Mouse (Mus musculus) E14TG2a.4 (cell line): Measurements from ENCODE around the gene Hist1h4b.
A peak's percentile ranks its signal among the peaks of the same experiment; 100 is the strongest.
"Not testable (repeated sequence)": the region's sequence is repeated elsewhere in the genome, so short reads cannot be mapped to it uniquely, and the experiment has no call there.

ENCODE experiments used
- H3K27me3 ChIP-seq: 2 replicates; pipeline ENCODE4 v1.6.1; 2014; ENCODE audit warnings: low read length, control low read depth; ENCODE audit not compliant: insufficient read depth
- H3K36me3 ChIP-seq: 2 replicates; pipeline ENCODE4 v1.6.1; 2014; ENCODE audit warnings: low read length, control low read depth; ENCODE audit not compliant: insufficient read depth
- H3K4me1 ChIP-seq: replicated peaks from 2 replicates; pipeline ENCODE4 v1.6.1; 2014; ENCODE audit warnings: low read depth, low read length, control low read depth
- H3K4me3 ChIP-seq: replicated peaks from 2 replicates; pipeline ENCODE4 v1.5.1; 2014; ENCODE audit warnings: mild to moderate bottlenecking, low read length
- H3K9me3 ChIP-seq: 2 replicates; pipeline ENCODE4 v1.6.1; 2014; ENCODE audit warnings: low read length, control low read depth
- CTCF ChIP-seq: conservative IDR thresholded peaks from 2 replicates; pipeline ENCODE4 v1.5.1; 2014; ENCODE audit warnings: low read length
- NANOG ChIP-seq: IDR thresholded peaks from 2 replicates; pipeline ENCODE4 v1.6.1; 2014; ENCODE audit warnings: borderline replicate concordance, low read length, mixed read lengths
- POU5F1 ChIP-seq: IDR thresholded peaks from 2 replicates; pipeline ENCODE4 v1.6.1; 2014; ENCODE audit warnings: low read length, borderline replicate concordance

The Hist1h4b gene

DNA sequence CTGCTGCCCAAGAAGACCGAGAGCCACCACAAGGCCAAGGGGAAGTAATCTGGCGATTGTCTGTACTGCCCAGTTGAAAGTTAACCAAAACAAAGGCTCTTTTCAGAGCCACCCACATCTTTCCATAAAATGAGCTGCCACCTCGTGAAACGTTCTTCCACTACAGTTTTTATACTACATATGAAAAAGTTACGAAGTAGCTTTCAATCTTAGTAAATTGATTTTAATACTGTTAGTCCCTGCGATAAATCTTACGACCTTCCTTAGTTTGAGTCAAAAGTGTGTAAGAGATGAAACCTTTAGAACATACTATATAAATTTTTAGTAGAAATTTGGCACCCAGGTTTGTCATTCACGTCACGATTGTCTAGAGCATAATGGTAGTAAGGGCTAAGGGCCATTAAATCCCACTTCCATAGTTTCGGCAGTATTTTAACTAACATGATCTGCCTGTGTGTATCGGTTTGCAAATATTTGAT lies 5.3 kb upstream of the Hist1h4b start:
- Histone ChIP-seq H3K4me1 (peaks cover 46% of the 10 kb centered on the region), H3K36me3 (no peaks in the 10 kb centered on the region), H3K27me3 (no peaks in the 10 kb centered on the region), H3K4me3 (peak overlapping the region; percentile 65), H3K9me3 (no peaks in the 10 kb centered on the region)
- TF ChIP-seq CTCF, result no peak
- TF ChIP-seq NANOG, result no peak
- TF ChIP-seq POU5F1, result no peak

DNA sequence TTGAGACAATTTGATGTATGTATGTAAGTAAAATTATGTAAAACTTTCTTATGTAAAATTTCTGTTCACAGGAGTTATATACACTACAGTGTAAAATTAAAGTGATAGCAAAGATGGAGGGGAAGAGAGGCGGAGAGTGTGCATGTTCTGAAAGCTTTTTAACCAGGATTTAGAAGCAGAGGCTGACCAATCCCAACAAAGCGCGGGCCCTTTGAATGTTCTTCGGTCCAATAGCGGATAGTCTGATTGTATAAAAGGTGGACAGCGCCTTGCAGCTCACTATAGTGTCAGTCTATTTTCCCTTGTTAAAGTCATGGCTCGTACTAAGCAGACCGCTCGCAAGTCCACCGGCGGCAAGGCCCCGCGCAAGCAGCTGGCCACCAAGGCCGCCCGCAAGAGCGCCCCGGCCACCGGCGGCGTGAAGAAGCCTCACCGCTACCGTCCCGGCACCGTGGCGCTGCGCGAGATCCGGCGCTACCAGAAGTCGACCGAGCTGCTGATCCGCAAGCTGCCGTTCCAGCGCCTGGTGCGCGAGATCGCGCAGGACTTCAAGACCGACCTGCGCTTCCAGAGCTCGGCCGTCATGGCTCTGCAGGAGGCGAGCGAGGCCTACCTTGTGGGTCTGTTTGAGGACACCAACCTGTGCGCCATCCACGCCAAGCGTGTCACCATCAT lies 4.6 kb upstream of the Hist1h4b start, which contains the start of gene Hist1h3b:
Gene Hist1h3b, plus strand, starts transcription at position 201 of the 675 bp plus-strand sequence.
- Histone ChIP-seq H3K4me3 (peak within 1 kb of the TSS; percentile 65), H3K4me1 (peaks cover 45% of the 10 kb centered on the region)
- not testable (repeated sequence) for H3K27me3 ChIP-seq, H3K36me3 ChIP-seq, H3K9me3 ChIP-seq

DNA sequence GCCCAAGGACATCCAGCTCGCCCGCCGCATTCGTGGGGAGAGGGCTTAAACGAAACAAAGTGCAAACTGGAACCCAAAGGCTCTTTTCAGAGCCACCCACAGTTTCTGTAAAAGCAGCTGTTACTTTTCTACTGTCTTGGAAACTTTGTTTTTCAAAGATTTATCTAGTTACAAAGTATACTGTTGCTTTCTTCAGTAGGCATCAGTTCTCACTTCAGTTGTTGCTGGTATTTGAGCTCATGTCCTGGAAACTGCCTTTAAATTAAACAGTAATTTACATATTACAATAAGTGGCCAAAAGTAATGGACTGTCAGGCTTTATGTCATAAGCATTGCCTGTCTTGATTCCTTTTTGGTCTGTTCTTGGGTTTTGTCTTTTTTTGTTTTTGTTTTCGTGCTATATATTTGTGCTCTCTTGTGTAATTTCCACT lies 4.1 kb upstream of the Hist1h4b start:
- no peak for TF ChIP-seq NANOG
- TF ChIP-seq POU5F1, result no peak
- TF ChIP-seq CTCF, result no peak
- peak overlapping the region; percentile 64 for H3K4me3 ChIP-seq
- no peaks in the 10 kb centered on the region for H3K36me3 ChIP-seq
- no peaks in the 10 kb centered on the region for H3K27me3 ChIP-seq
- no peaks in the 10 kb centered on the region for H3K9me3 ChIP-seq
- peaks cover 41% of the 10 kb centered on the region for H3K4me1 ChIP-seq

GRCm38 (mm10) chr13:23753314-23754078 lies 3.3 kb upstream of the Hist1h4b start:
- H3K36me3 ChIP-seq, result no peaks in the 10 kb centered on the region
- peak overlapping the region; percentile 64; the same call in 1 of the 2 replicates for H3K4me3 ChIP-seq
- H3K4me1 ChIP-seq, result peaks cover 45% of the 10 kb centered on the region
- TF ChIP-seq CTCF (no peak), NANOG (no peak), POU5F1 (no peak)
- H3K9me3 ChIP-seq, result no peaks in the 10 kb centered on the region
- no peaks in the 10 kb centered on the region for H3K27me3 ChIP-seq

GRCm38 (mm10) chr13:23755000-23755399 lies 1.8 kb upstream of the Hist1h4b start:
- TF ChIP-seq CTCF (no peak), POU5F1 (no peak), NANOG (no peak)
- no peak overlapping the region for H3K4me3 ChIP-seq
- no peaks in the 10 kb centered on the region for H3K36me3 ChIP-seq
- H3K4me1 ChIP-seq, result peaks cover 45% of the 10 kb centered on the region
- H3K27me3 ChIP-seq, result no peaks in the 10 kb centered on the region
- no peaks in the 10 kb centered on the region for H3K9me3 ChIP-seq

GRCm38 (mm10) chr13:23757211-23757773 lies 479 bp downstream of the Hist1h4b start:
- Histone ChIP-seq H3K4me1 (peaks cover 39% of the 10 kb centered on the region), H3K9me3 (no peaks in the 10 kb centered on the region), H3K4me3 (peak overlapping the region; percentile 59), H3K36me3 (no peaks in the 10 kb centered on the region), H3K27me3 (no peaks in the 10 kb centered on the region)
- TF ChIP-seq CTCF (no peak), POU5F1 (no peak), NANOG (no peak)

DNA sequence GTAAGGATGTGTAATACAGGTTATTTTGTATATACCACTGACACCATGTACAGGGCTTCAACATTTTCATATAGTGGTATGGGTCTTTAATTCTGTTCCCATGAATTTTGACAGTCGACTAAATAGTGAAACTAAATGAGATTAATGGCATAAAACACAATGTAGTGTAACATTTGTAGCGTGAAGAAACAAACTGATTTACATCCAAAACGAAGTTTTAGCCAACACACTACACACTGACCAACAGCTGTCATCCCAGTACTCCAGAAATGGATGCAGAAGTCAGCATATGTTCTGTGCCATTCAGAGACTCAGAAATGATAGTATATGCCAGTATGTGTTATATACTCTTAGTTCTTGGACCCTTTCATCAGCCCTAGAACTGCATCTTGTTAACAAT lies 1.1 kb downstream of the Hist1h4b start:
- Histone ChIP-seq H3K27me3 (no peaks in the 10 kb centered on the region), H3K9me3 (no peaks in the 10 kb centered on the region), H3K4me1 (peaks cover 39% of the 10 kb centered on the region), H3K36me3 (no peaks in the 10 kb centered on the region), H3K4me3 (peak overlapping the region; percentile 59)
- TF ChIP-seq NANOG (no peak), CTCF (no peak), POU5F1 (no peak)

GRCm38 (mm10) chr13:23759251-23759771 lies 2.5 kb downstream of the Hist1h4b start:
- 0 out of 2 replicates have a peak overlapping the region, but pooled peaks have one; percentile 68 for H3K4me3 ChIP-seq
- H3K36me3 ChIP-seq, result no peaks in the 10 kb centered on the region
- H3K9me3 ChIP-seq, result no peaks in the 10 kb centered on the region
- peaks cover 41% of the 10 kb centered on the region for H3K4me1 ChIP-seq
- TF ChIP-seq POU5F1 (no peak), NANOG (no peak), CTCF (no peak)
- no peaks in the 10 kb centered on the region for H3K27me3 ChIP-seq
